Mouse (Mus musculus) spleen, adult 2 months (tissue): ENCODE measurements around the gene Gucy2e.

Experiments
- CTCF ChIP-seq: fragments of 200-500 bp; IDR thresholded peaks from 2 replicates; pipeline ENCODE4 v1.5.1; 2011; ENCODE audit warnings: mild to moderate bottlenecking, inconsistent platforms; ENCODE audit not compliant: insufficient read depth, insufficient read length, insufficient replicate concordance; ENCODE audit errors: extremely low read depth
- POLR2A ChIP-seq: fragments of 200-500 bp; IDR thresholded peaks from 2 replicates; pipeline ENCODE4 v1.6.1; 2011; ENCODE audit warnings: low read depth, low read length, inconsistent platforms

GRCm38 (mm10) chr11:69178525-69178924, 58.3 kb downstream of the Gucy2e start:
- TF ChIP-seq CTCF: no peak
- TF ChIP-seq POLR2A: no peak
